Mouse (Mus musculus) bone marrow, adult 2 months (tissue): Measurements from ENCODE around the gene Fosl2.

Experiments
- CTCF ChIP-seq: fragments of 200-500 bp; IDR thresholded peaks from 2 replicates; pipeline ENCODE4 v1.5.1; 2011; ENCODE audit warnings: low read length, control low read depth; ENCODE audit not compliant: control insufficient read depth, insufficient read depth
- POLR2A ChIP-seq: fragments of 200-500 bp; IDR thresholded peaks from 2 replicates; pipeline ENCODE4 v1.6.1; 2011; ENCODE audit warnings: low read depth, mild to moderate bottlenecking, control low read depth, low read length, borderline replicate concordance; ENCODE audit not compliant: control insufficient read depth

GRCm38 (mm10) chr5:32143433-32143970 is 7.9 kb downstream of the Fosl2 start:
- TF ChIP-seq POLR2A (no peak), CTCF (no peak)
